Mouse (Mus musculus) heart, embryonic 10.5 days (tissue): Measurements from ENCODE around the gene Gm49322. TPM values are rescaled to one million over a fixed set of nuclear protein-coding genes. Genes with fewer than 3 reads are reported as not detected.

Experiments used
- DNase-seq: peaks from one replicate; pipeline ENCODE4 v3.0.0-alpha.2; 2017; ENCODE audit warnings: low spot score
- H3K27ac ChIP-seq: fragments of 300-500 bp; sonication (generic); 2 replicates; pipeline ENCODE4 v1.5.1; 2016; ENCODE audit warnings: mild to moderate bottlenecking
- H3K27me3 ChIP-seq: fragments of 300-500 bp; sonication (generic); 2 replicates; pipeline ENCODE4 v1.6.1; 2016; ENCODE audit warnings: mild to moderate bottlenecking; ENCODE audit not compliant: poor library complexity, insufficient read depth, severe bottlenecking
- H3K36me3 ChIP-seq: fragments of 300-500 bp; sonication (generic); 2 replicates; pipeline ENCODE4 v1.6.1; 2016; ENCODE audit warnings: mild to moderate bottlenecking, moderate library complexity
- H3K4me1 ChIP-seq: fragments of 300-500 bp; sonication (generic); 2 replicates; pipeline ENCODE4 v1.6.1; 2016; ENCODE audit warnings: mild to moderate bottlenecking
- H3K4me3 ChIP-seq: fragments of 300-500 bp; sonication (generic); 2 replicates; pipeline ENCODE4 v1.5.1; 2016; ENCODE audit warnings: mild to moderate bottlenecking, moderate library complexity
- H3K9me3 ChIP-seq: fragments of 300-500 bp; sonication (generic); 2 replicates; pipeline ENCODE4 v1.6.1; 2016; ENCODE audit warnings: mild to moderate bottlenecking, moderate library complexity
- WGBS: fragments of 180-500 bp; shearing (Covaris S2); methylation state at CpG from one replicate; pipeline ENCODE4 v1.1.7; 2016; 5-methylcytosine and 5-hydroxymethylcytosine counted together
- polyA plus RNA-seq: library from polyadenylated mRNA; unstranded; fragments of >200 nt; fragmentation: Nextera tagmentation; extraction: Ambion mirVana; gene quantifications from 2 replicates; pipeline ENCODE4 v1.2.1, GENCODE M21; 2016

Gene Gm49322
- polyA plus RNA-seq, 1 experiment from 2014 or later: 3.5 TPM

DNA sequence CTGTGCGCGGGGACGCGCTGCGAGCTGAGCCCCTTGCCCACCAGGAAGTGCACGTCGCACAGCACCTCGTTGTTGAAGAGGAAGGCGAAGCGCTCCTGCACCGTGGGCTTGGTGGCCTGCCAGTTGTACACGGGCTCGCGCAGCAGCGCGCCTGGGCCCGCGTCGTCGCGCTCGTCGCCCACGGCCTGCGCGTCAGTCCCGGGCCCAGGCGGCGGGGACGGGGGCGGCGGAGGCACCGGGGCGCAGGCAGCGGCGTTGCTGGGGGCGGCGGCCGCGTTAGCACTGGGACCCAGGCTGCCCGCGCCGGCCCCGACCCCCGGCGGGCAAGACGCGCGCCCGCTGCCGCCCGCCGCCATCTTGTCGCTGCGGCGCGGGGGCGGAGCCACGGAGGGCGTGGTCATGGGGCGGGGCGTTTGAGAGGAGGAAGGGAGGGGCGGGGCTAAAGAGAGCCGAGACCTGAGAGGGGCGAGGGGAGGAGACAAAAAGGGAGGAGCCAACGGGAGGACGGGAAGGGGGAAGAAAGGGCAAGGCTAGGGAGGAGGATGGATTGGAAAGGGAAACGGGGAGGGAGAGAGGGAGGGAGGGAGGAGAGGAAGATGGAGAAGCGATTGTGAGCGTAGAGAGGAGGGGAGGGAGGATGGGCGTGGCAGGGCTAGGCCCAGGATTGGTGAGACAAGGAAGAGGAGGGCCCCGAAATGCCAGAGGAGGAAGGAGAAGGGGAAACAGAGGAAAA is 50.5 kb downstream of the Gm49322 start:
- Histone ChIP-seq H3K9me3 (no peaks in the 10 kb centered on the region), H3K4me3 (peak overlapping the region; percentile 79), H3K4me1 (peaks cover 44% of the 10 kb centered on the region), H3K27me3 (no peaks in the 10 kb centered on the region), H3K27ac (peak overlapping the region; percentile 96), H3K36me3 (peaks cover 5% of the 10 kb centered on the region; the same call in 1 of the 2 replicates)
- peak; percentile 98 for DNase-seq
- 1% methylated on average over 72 of the region's 72 CpGs for WGBS

DNA sequence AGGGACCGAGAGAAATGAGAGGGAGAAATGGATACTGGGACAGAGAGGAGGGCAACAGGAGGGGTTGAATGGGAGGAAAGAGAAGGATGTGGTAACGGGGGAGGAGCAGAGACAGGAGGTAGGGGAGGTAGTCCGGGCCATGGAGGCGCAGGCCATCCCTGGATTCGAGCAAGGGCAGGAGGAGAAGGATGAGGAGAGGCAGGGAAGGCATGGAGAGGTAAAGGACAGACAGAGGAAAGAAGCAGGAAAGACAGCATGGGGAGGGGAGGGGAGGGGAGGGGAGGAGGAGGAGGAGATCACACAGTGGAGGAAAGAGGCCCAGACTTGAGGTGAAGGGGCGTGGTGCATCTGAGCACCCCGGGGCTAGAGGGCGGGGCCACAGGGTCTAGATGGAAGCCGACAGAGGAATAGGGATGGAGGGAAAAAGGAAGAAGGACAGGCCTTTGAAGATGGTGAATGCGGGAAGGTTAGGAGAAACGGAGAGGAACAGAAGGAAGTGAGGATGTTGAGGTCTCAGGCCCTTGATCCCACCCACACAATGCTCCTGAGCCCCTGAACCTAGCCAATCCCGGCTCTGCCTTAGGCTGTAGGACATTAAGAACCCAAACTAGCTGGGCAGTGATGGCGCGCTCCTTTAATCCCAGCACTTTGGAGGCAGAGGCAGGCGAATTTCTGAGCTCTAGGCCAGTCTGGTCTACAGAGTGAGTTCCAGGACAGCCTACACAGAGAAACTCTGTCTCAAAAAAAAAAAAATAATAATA is 51.2 kb downstream of the Gm49322 start, which contains the start of gene Btbd2:
Btbd2 (minus strand) TSS at position 209 of the 761 bp plus-strand sequence.
- Histone ChIP-seq H3K4me1 (peaks cover 44% of the 10 kb centered on the region), H3K4me3 (peak within 1 kb of the TSS; percentile 79), H3K36me3 (peaks cover 3% of the 10 kb centered on the region; the same call in 1 of the 2 replicates), H3K9me3 (no peaks in the 10 kb centered on the region), H3K27me3 (no peaks in the 10 kb centered on the region), H3K27ac (peak within 1 kb of the TSS; percentile 96)
- 19% methylated on average over 15 of the region's 15 CpGs for WGBS
- no peak for DNase-seq

DNA sequence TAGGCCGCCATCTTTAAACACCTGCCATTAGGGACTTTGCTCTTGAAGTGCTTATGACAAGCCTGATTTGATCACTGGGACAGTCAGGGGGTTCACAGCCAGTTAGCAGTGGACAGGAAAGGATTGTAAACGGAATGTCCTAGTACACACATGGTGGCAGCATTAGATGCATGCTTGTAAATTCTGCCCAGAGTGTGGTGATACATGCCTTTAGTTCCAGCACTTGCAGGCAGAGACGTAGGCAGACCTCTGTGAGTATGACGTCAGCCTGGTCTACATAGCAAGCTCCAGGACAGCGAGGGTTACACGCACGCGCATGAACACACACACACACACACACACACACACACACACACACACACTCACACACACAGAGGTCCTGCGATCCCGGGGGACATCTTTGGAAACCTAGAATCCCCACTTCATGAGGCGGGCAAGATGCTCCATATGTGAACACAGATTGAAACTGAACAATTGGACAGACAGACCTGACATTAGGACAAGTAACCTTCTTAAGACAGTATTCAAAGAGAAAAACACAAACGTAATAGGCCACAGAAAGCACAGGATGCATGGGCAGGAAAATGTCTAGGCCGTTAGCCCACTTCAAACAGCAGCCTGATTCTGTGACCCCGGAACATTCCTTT is 52.5 kb downstream of the Gm49322 start:
- Histone ChIP-seq H3K27me3 (no peaks in the 10 kb centered on the region), H3K27ac (peak overlapping the region; percentile 64; the same call in 1 of the 2 replicates), H3K4me1 (peaks cover 44% of the 10 kb centered on the region), H3K36me3 (no peaks in the 10 kb centered on the region), H3K4me3 (no peak overlapping the region), H3K9me3 (no peaks in the 10 kb centered on the region)
- DNase-seq: no peak
- WGBS: 83% methylated on average over 14 of the region's 14 CpGs

DNA sequence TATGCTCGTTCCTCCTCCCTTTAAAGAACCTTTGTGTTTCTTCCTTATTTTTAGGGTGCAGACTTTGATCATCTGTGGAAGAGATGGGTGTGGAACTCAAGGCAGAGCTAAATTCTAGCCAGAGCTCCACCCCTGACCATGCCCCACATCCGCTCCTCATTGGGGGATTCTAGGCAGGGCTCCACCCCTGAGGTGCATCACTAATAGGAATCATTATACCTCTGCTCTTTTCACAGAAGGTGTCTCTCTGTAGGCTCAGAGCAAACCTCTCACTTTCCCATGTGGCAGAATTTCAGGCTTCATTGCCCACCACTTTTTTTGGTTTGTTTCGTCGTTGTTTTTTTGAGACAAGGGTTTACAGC is 53.0 kb downstream of the Gm49322 start:
- 61% methylated on average over 4 of the region's 4 CpGs for WGBS
- Histone ChIP-seq H3K4me3 (peak overlapping the region; percentile 22; the same call in 1 of the 2 replicates), H3K27ac (peak overlapping the region; percentile 64), H3K9me3 (no peaks in the 10 kb centered on the region), H3K27me3 (no peaks in the 10 kb centered on the region), H3K36me3 (no peaks in the 10 kb centered on the region), H3K4me1 (peaks cover 48% of the 10 kb centered on the region)
- DNase-seq: no peak

DNA sequence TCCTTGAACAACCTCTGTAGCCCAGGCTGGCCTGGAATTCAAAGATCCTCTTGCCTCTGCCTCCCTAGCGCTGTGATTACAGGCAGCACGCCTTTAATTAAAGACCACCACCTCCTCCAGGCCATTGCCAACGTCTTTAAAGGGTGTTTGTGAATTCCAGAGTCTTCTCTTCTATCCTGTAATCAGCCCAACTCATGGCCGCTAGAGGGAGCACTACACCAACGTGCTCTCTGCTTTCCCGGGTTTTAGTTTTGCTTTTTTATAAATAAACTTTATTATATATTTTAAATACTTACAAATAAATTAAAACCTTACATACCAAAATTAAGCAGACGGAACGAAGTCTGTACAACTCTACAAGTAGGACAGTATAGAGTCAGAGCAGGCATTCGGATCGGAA is 53.4 kb downstream of the Gm49322 start:
- Histone ChIP-seq H3K27ac (peak overlapping the region; percentile 64), H3K4me3 (peak overlapping the region; percentile 22; the same call in 1 of the 2 replicates), H3K9me3 (no peaks in the 10 kb centered on the region), H3K27me3 (no peaks in the 10 kb centered on the region), H3K36me3 (no peaks in the 10 kb centered on the region), H3K4me1 (peaks cover 49% of the 10 kb centered on the region)
- no peak for DNase-seq
- 16% methylated on average over 10 of the region's 10 CpGs for WGBS

DNA sequence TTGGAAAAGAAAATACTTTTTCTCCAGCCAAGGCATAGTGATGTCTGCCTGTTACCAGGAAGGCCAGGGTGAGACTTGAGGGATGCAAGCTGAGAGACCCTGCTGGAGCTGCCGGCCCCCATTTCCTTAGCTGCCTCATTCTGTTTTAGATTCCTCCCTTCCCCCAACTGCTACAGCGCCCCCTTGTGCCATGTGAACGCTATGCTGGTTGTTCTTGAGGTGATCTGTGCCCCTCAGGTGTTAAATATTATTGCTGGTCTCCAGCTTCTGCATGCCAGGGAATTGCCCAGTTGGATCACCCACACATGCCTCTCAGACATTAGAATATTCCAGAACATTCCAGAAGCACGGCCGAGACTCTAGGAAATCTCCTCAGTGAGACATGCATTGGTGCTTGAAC is 55.3 kb downstream of the Gm49322 start:
- no peak overlapping the region for H3K4me3 ChIP-seq
- DNase-seq: no peak
- no peaks in the 10 kb centered on the region for H3K27me3 ChIP-seq
- no peaks in the 10 kb centered on the region for H3K9me3 ChIP-seq
- peaks cover 4% of the 10 kb centered on the region for H3K36me3 ChIP-seq
- 36% methylated on average over 5 of the region's 5 CpGs for WGBS
- H3K4me1 ChIP-seq: peaks cover 50% of the 10 kb centered on the region
- H3K27ac ChIP-seq: no peak overlapping the region

DNA sequence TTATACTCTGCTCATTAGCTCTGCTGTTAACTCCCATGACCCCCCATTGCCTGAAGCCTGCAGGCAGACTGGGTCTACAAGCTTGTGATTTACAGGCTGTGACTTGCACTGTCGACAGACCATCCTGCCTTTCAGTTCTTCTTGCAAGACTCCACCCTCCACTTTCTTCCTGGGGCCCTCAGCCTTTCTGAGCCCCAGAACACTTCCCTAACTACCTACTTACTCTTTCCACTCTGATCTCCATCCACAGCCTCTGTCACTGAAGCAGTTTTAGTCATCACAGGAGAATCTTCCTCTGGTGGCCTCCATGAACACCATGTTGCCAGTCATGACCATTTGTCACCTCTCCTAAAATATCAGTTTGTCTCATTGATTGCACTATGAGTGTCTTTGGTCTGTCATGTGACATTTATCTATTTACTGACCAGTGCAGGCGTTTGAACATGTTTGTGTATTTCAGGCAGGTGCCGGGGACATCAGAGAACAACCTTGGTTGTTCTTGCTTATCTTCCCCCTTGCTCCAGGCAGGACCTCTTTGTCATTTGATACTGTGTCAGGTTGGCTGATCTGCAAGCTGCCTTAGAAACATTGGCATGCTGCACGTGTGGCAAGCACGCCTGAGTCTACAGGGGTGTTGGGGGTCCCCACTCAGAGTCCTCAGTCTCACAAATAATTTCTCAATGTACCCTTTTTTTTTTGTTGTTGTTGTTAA is 57.8 kb downstream of the Gm49322 start:
- no peak for DNase-seq
- Histone ChIP-seq H3K36me3 (peaks cover 29% of the 10 kb centered on the region), H3K4me3 (no peak overlapping the region), H3K27ac (peak overlapping the region; percentile 19), H3K9me3 (no peaks in the 10 kb centered on the region), H3K27me3 (no peaks in the 10 kb centered on the region), H3K4me1 (peaks cover 49% of the 10 kb centered on the region)
- 22% methylated on average over 5 of the region's 5 CpGs for WGBS

DNA sequence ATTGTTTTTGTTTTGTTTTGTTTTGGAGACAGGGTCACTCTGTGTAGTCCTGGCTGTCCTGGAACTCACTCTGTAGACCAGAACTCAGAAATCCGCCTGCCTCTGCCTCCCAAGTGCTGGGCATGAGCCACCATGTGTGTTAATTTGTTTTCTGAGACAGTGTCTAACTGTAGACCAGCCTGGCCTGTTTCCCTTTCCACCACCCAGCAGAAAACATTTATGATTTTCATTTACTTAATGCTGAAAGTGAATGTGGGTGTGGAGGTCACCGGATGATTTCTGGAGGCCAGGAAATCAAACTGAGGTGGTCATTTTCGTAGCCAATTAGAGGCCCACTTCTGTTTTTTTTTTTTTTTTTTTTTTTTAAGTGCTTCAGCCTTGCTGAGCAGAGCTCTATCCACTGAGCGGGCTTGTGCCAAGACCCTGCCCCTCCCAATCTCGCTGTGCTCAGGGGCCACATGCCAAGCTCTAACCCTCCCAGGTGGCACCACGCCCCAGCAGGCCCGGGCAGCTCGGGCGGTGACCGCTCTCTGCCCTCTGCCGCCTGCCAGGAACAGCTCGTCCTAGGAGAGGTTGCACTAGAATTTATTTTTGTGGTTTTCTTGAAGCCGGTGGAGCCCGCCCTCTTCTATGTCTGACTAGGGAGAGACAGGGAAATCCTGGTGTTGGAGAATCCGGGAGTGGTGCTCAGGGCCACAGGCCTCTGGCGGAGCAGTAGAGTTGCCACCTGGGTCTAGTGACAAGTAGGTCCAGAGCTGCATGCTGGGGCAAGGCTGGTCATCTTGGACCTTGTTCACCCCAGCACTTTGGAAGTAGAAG is 58.6 kb downstream of the Gm49322 start:
- 29% methylated on average over 16 of the region's 16 CpGs for WGBS
- H3K27me3 ChIP-seq: no peaks in the 10 kb centered on the region
- peaks cover 49% of the 10 kb centered on the region for H3K4me1 ChIP-seq
- H3K27ac ChIP-seq: peak overlapping the region; percentile 79
- peak overlapping the region; percentile 32 for H3K4me3 ChIP-seq
- peaks cover 37% of the 10 kb centered on the region for H3K36me3 ChIP-seq
- H3K9me3 ChIP-seq: no peaks in the 10 kb centered on the region
- DNase-seq: no peak

DNA sequence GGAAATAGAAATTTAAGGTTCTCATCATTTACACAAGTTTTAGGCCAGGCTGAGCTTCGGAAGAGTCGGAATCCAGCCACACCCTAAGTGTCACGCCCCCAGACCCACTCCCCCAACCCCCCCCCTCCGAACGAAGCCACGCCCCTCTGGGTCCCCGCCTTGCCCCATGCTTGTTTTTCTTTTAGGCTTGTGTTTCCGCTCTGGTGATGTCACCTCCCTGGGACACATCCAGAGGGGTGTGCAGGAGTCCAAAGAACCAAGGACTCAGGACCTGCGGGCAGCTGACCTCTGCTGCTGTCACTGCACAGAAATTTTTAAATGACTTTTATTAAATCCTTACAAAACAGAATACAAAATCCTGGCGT is 59.2 kb downstream of the Gm49322 start:
- Histone ChIP-seq H3K27me3 (no peaks in the 10 kb centered on the region), H3K4me3 (peak overlapping the region; percentile 32), H3K27ac (peak overlapping the region; percentile 79), H3K36me3 (peaks cover 43% of the 10 kb centered on the region), H3K9me3 (no peaks in the 10 kb centered on the region), H3K4me1 (peaks cover 49% of the 10 kb centered on the region)
- no peak for DNase-seq
- WGBS: 8% methylated on average over 10 of the region's 10 CpGs
